Mouse (Mus musculus): ENCODE measurements around the gene Slc31a2.
A peak's percentile ranks its signal among the peaks of the same experiment; 100 is the strongest.

The Slc31a2 gene

GRCm38 (mm10) chr4:62316456-62316855, 54.1 kb downstream of the Slc31a2 start:
- DNase-seq (ENCODE audit: low read depth), result no peak

GRCm38 (mm10) chr4:62318294-62318693, 55.9 kb downstream of the Slc31a2 start:
- DNase-seq (ENCODE audit: low read depth), result no peak

- no peak for DNase-seq (ENCODE audit: low read depth)
These were observed 60.3 kb downstream of the Slc31a2 start for GRCm38 (mm10) chr4:62322684-62323083.

DNA sequence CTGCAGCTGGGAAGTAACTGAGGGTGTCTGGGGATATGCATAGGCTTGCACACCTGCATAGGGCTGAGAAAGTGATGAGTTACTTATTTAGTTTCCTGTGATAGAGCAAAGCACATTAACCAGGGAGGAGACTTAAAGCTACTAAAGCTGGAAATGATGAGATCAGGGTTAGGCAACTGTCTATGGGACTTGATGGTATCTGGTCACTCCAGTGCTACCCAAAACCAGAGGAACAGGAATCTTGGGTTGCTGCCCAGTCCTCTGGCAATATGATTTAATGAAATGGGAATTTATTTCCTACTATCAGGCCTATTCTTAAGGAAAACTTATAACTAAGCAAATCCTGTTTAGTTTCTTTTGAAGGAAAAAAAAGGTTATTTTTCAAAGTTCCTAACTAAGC, 63.7 kb downstream of the Slc31a2 start:
- no peak for DNase-seq (ENCODE audit: low read depth)

GRCm38 (mm10) chr4:62328941-62329660, 66.7 kb downstream of the Slc31a2 start:
- DNase-seq (ENCODE audit: low read depth), result no peak

- no peak for DNase-seq (ENCODE audit: low read depth)
These were observed 69.6 kb downstream of the Slc31a2 start for GRCm38 (mm10) chr4:62331977-62332376.

DNA sequence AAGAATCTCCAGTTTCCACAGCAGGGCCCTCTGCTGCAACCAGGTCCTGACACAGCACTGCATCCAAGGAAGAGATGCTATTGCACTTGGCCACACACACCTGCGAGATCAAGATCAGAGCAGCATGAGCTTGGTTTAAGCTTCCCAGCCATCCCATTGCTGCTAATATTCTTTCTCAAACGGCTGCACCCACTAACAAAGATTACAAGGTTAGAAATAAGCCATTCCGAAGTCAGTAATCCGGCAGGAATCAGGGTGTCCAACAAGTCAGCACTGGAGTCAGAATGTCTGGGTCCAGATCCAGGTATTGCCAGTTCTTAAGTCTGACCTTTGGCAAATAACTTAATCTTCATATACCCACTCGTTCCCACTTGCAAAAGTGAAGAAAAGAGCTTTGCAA, 76.2 kb downstream of the Slc31a2 start:
- DNase-seq (ENCODE audit: low read depth), result no peak

GRCm38 (mm10) chr4:62344000-62344399, 81.6 kb downstream of the Slc31a2 start:
- peak; percentile 39 for DNase-seq (ENCODE audit: low read depth)

DNA sequence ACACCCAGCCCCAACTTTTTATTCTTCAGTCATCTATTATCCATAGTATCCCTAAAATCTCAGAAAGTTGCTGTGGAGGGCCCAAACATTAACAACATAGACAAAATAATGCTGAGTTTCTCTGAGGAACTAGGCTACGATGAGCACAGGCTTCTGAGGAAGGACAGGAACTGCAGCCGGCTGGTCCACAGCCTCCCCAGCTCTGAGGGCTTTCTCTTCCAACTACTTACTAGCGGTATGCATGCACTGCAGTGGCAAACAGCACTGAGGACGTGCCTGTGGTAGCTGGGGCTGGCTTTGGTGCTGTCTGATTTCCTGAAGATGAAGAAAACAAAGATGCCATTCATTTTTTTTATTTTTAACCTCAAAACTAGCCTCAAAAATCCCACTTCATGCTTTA, 83.5 kb downstream of the Slc31a2 start:
- DNase-seq (ENCODE audit: low read depth), result no peak

DNA sequence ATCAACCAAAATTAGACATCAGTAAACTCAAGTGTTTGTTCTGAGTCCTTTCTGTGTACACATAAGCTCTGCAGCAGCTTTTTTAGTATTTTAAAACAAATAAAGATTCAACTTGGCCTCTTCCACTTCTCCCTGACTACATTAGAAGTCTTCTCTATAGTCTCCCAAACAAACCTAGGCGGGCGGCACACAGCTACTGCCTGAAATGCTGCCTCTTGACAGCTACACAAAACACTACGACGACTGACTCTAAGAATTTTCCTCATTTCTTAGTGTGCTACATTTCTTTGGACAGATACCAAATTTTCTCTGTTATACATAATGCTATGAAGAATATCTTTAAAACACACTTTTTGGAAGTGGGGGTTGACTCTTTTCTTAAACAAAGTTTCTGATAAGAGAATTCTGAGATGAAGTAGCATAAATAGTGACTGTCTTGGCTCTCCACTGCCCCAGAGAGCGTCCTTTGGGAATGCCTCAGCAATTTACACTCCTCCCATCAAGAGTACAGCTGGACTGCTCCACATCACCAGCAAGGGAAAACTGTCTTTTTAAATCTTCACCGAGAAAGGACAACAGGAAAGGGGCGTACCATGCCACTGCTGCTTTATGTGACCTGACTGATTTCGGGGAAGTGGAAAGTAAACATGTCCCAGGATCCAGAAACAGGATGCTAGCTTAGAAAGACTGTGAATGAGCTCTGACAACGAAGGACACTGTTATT, 85.4 kb downstream of the Slc31a2 start:
- no peak for DNase-seq (ENCODE audit: low read depth)

Data from c-Kit-positive CD71-positive TER-119-negative erythroid progenitor cells, embryonic 14.5 days (primary cell).